Mouse (Mus musculus): ENCODE results near the gene A630095E13Rik.
"Not testable (repeated sequence)": the region's sequence is repeated elsewhere in the genome, so short reads cannot be mapped to it uniquely, and the experiment has no call there.

Gene A630095E13Rik

GRCm38 (mm10) chr9:36643276-36643675 lies at the start of gene A630095E13Rik:
A630095E13Rik (minus strand) TSS chr9:36643376.
- DNase-seq, result not testable (repeated sequence)

- DNase-seq, result no peak
Measured at GRCm38 (mm10) chr9:36692920-36693319, 49.7 kb upstream of the A630095E13Rik start, which contains the start of gene Acrv1. Acrv1 (plus strand) TSS chr9:36693220.

- no peak for DNase-seq
Measured at GRCm38 (mm10) chr9:36687329-36687728, 44.2 kb upstream of the A630095E13Rik start.

- DNase-seq, result no peak
Measured at GRCm38 (mm10) chr9:36681424-36681823, 38.2 kb upstream of the A630095E13Rik start.
